Mouse (Mus musculus): Measurements from ENCODE around the gene Gins2. TPM values are rescaled to one million over a fixed set of nuclear protein-coding genes. Genes with fewer than 3 reads are reported as not detected.

The Gins2 gene
- total and polyA plus RNA-seq, 3 experiments = 50.0 to 129 (median 61.2) TPM

DNA sequence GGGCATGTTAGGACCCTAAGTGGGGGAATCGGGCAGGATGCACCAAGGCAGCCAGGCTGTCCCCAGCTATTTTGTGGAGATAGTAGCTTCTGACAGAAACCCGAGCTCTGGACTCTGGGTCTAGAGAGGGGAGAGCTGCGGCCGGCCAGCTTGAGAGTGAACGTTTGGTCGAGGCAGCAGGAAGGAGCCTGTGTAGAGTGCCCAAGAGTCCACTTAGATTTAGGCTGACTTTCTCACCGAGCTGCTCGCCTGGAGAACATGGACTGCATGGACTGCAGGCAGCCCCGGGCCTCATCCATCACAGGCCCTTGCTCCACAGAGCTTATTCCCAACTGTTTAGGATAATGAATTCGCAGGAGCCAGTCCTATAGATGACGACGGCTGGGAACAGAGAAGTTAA is 38.7 kb downstream of the Gins2 start (continued):
- no peak for TF ChIP-seq JUND (conservative IDR thresholded peaks at IDR 0.05; ENCODE audit: low read depth, low read length)
- no peak for TF ChIP-seq RAD21 (IDR thresholded peaks at IDR 0.05; ENCODE audit: low read depth, low read length)

- H3K27ac ChIP-seq (ENCODE audit: insufficient read depth, low read depth) = no peak overlapping the region
- no peak overlapping the region for H3K9ac ChIP-seq (ENCODE audit: insufficient read depth, low read depth)
- no peak overlapping the region for H3K4me3 ChIP-seq (replicated peaks in 1 of 3; ENCODE audit: low read depth in 2 of 3, low read length in 2 of 3, poor library complexity in 1 of 3)
- H3K36me3 ChIP-seq (replicated peaks in 1 of 2; ENCODE audit: control insufficient read depth in 1 of 2, insufficient read depth in 1 of 2, low read length in 1 of 2) = peaks cover 22 to 76% of the 10 kb centered on the region in 2 experiments
- H3K4me1 ChIP-seq (ENCODE audit: control insufficient read depth in 1 of 2, insufficient read depth in 2 of 2) = peaks cover 46 to 88% of the 10 kb centered on the region in 2 experiments
- dilution Hi-C loops (cut with MboI; ENCODE audit: extremely low pct_ligation_motif_present, extremely low pct_unique_long_range_greater_than_20kb, low sequenced_read_pairs) (no loop called here), in situ Hi-C loops (cut with MboI; ENCODE audit: low pct_ligation_motif_present, low pct_unique_long_range_greater_than_20kb, low sequenced_read_pairs) (no loop called here)
- no peak overlapping the region for H3K4me2 ChIP-seq (ENCODE audit: insufficient read depth, low read depth, poor library complexity, severe bottlenecking)
- TF ChIP-seq TBP (conservative IDR thresholded peaks at IDR 0.05; ENCODE audit: low read depth, low read length) (no peak), ZC3H11A (IDR thresholded peaks at IDR 0.05; ENCODE audit: low read depth, low read length) (no peak), TCF12 (IDR thresholded peaks at IDR 0.05; ENCODE audit: low read depth, low read length) (no peak)
- no peaks in the 10 kb centered on the region for H3K27me3 ChIP-seq (replicated peaks)
- no peaks in the 10 kb centered on the region for H3K9me3 ChIP-seq (replicated peaks; ENCODE audit: low read length)
- no peak for DNase-seq (ENCODE audit: extremely low read depth)
- H3K79me2 ChIP-seq (replicated peaks; ENCODE audit: control insufficient read depth, extremely low read depth, insufficient read depth, poor library complexity, severe bottlenecking) = peaks cover 81% of the 10 kb centered on the region
These were observed 39.2 kb downstream of the Gins2 start for GRCm38 (mm10) chr8:120549922-120550321.

- dilution Hi-C loops (cut with MboI; ENCODE audit: extremely low pct_ligation_motif_present, extremely low pct_unique_long_range_greater_than_20kb, low sequenced_read_pairs) = no loop called here
- DNase-seq (ENCODE audit: extremely low read depth) = no peak
- Histone ChIP-seq H3K4me2 (ENCODE audit: insufficient read depth, low read depth, poor library complexity, severe bottlenecking) (no peak overlapping the region), H3K4me3 (replicated peaks in 1 of 3; ENCODE audit: low read depth in 2 of 3, low read length in 2 of 3, poor library complexity in 1 of 3) (no peak overlapping the region), H3K27ac (ENCODE audit: insufficient read depth, low read depth) (no peak overlapping the region), H3K9ac (ENCODE audit: insufficient read depth, low read depth) (no peak overlapping the region), H3K79me2 (replicated peaks; ENCODE audit: control insufficient read depth, extremely low read depth, insufficient read depth, poor library complexity, severe bottlenecking) (peaks cover 83% of the 10 kb centered on the region), H3K36me3 (replicated peaks in 1 of 2; ENCODE audit: control insufficient read depth in 1 of 2, insufficient read depth in 1 of 2, low read length in 1 of 2) (peaks cover 17 to 73% of the 10 kb centered on the region in 2 experiments), H3K9me3 (replicated peaks; ENCODE audit: low read length) (no peaks in the 10 kb centered on the region), H3K27me3 (replicated peaks) (no peaks in the 10 kb centered on the region), H3K4me1 (ENCODE audit: control insufficient read depth in 1 of 2, insufficient read depth in 2 of 2) (peaks cover 46 to 88% of the 10 kb centered on the region in 2 experiments)
- in situ Hi-C loops (cut with MboI; ENCODE audit: low pct_ligation_motif_present, low pct_unique_long_range_greater_than_20kb, low sequenced_read_pairs) = no loop called here
- TF ChIP-seq JUN (IDR thresholded peaks at IDR 0.05; ENCODE audit: insufficient read depth, low read depth, low read length) = no peak
- TF ChIP-seq MEF2A (IDR thresholded peaks at IDR 0.05; ENCODE audit: borderline replicate concordance, low read depth, low read length) = no peak
These were observed 39.7 kb downstream of the Gins2 start for GRCm38 (mm10) chr8:120549321-120549921.

- H3K9me3 ChIP-seq (replicated peaks; ENCODE audit: low read length) = no peaks in the 10 kb centered on the region
- in situ Hi-C loops (cut with MboI; ENCODE audit: low pct_ligation_motif_present, low pct_unique_long_range_greater_than_20kb, low sequenced_read_pairs) (no loop called here), dilution Hi-C loops (cut with MboI; ENCODE audit: extremely low pct_ligation_motif_present, extremely low pct_unique_long_range_greater_than_20kb, low sequenced_read_pairs) (no loop called here)
- TF ChIP-seq SMC3 (IDR thresholded peaks at IDR 0.05; ENCODE audit: low read depth, low read length) (no peak), IRF4 (IDR thresholded peaks at IDR 0.05; ENCODE audit: low read depth, low read length) (no peak), JUND (conservative IDR thresholded peaks at IDR 0.05; ENCODE audit: low read depth, low read length) (no peak), MAZ (IDR thresholded peaks at IDR 0.05; ENCODE audit: low read depth, low read length) (no peak), HCFC1 (IDR thresholded peaks at IDR 0.05; ENCODE audit: low read depth, low read length) (no peak), SIN3A (IDR thresholded peaks at IDR 0.05; ENCODE audit: low read length) (no peak), ETS1 (conservative IDR thresholded peaks at IDR 0.05; ENCODE audit: low read depth, low read length) (no peak), ZMIZ1 (IDR thresholded peaks at IDR 0.05; ENCODE audit: low read depth, low read length) (no peak), MEF2A (IDR thresholded peaks at IDR 0.05; ENCODE audit: borderline replicate concordance, low read depth, low read length) (no peak), RCOR1 (conservative IDR thresholded peaks at IDR 0.05; ENCODE audit: low read depth, low read length) (no peak), USF2 (conservative IDR thresholded peaks at IDR 0.05; ENCODE audit: low read depth, low read length) (no peak), MAX (IDR thresholded peaks at IDR 0.05; ENCODE audit: low read length) (no peak), TBP (conservative IDR thresholded peaks at IDR 0.05; ENCODE audit: low read depth, low read length) (no peak), E2F4 (IDR thresholded peaks at IDR 0.05; ENCODE audit: insufficient replicate concordance, low read depth, low read length) (no peak), UBTF (IDR thresholded peaks at IDR 0.05; ENCODE audit: low read depth, low read length) (no peak), NELFE (IDR thresholded peaks at IDR 0.05; ENCODE audit: low read depth, low read length) (no peak)
- no peaks in the 10 kb centered on the region for H3K27me3 ChIP-seq (replicated peaks)
- no peak overlapping the region for H3K4me2 ChIP-seq (ENCODE audit: insufficient read depth, low read depth, poor library complexity, severe bottlenecking)
- H3K4me1 ChIP-seq (ENCODE audit: control insufficient read depth in 1 of 2, insufficient read depth in 2 of 2) = peaks cover 45 to 88% of the 10 kb centered on the region in 2 experiments
- H3K9ac ChIP-seq (ENCODE audit: insufficient read depth, low read depth) = no peak overlapping the region
- H3K4me3 ChIP-seq (replicated peaks in 1 of 3; ENCODE audit: low read depth in 2 of 3, low read length in 2 of 3, poor library complexity in 1 of 3) = no peak overlapping the region
- DNase-seq (ENCODE audit: extremely low read depth) = no peak
- H3K27ac ChIP-seq (ENCODE audit: insufficient read depth, low read depth) = no peak overlapping the region
- H3K79me2 ChIP-seq (replicated peaks; ENCODE audit: control insufficient read depth, extremely low read depth, insufficient read depth, poor library complexity, severe bottlenecking) = peaks cover 87% of the 10 kb centered on the region
- peaks cover 6 to 62% of the 10 kb centered on the region in 2 experiments for H3K36me3 ChIP-seq (replicated peaks in 1 of 2; ENCODE audit: control insufficient read depth in 1 of 2, insufficient read depth in 1 of 2, low read length in 1 of 2)
These were observed 40.8 kb downstream of the Gins2 start for GRCm38 (mm10) chr8:120548313-120548761.

Measured in CH12.LX (cell line).